Mouse (Mus musculus): ENCODE results near the gene Zfp988.
"Not testable (repeated sequence)": the region's sequence is repeated elsewhere in the genome, so short reads cannot be mapped to it uniquely, and the experiment has no call there.

GRCm38 (mm10) chr4:147369564-147369963 is 64.1 kb downstream of the Zfp988 start:
- not testable (repeated sequence) for TF ChIP-seq CTCF (IDR thresholded peaks at IDR 0.05; ENCODE audit: low read depth, low read length); EP300 (IDR thresholded peaks at IDR 0.05; ENCODE audit: insufficient read depth, low read depth, low read length)
